Mouse (Mus musculus) kidney, adult 11 months (tissue): ENCODE data around the gene Fbxl13.

Source experiments
- DNase-seq: peaks from one replicate; pipeline ENCODE4 v3.0.0; 2022

Gene Fbxl13

DNA sequence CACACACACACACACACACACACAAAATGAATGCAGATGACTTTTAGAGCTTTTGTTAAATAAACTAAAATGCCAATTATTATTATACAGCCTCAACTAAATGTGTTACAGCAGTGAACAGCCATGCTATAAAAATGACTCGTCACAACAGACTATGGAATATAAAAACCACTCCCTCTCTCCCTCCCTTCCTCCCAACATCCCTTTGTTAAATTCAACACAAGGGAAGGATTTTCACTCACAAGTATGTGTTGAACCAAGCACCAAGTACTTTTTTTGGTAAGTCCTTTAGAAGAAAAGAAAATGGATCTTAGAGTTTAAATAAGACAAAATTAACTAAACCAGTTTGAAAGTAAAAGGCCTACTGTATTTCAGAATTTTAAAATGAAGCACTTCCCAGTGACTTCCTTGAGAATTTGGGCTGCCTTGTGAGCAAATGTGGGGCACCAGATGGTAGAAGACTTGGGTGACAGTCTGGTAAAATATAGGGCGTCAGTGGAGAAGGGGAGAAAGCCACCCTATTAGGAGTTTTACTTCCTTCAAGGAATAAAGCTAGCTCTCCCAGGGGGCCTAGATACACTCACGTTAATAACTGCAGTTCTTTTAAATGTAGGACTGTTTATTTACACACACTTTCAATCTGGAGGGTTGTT is 72.5 kb downstream of the Fbxl13 start:
- DNase-seq: no peak

DNA sequence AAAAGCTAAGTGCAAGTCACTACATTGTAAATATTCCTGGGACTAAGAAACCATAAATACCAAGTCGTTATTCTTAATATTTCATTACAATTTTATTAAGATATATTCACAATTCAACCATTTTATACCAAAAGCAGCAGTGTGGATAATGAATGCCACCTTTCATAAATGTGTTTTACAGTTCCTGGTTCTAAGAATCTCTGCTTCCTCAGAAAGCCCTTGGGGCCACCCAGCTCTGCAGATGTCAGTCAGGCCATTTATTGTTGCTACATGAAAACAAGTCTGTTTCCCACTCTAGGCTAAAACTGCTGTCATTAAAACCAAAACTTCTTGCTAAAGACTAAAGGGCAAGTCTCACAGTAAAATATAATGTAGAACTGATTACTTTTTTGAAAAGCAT is 77.7 kb downstream of the Fbxl13 start:
- DNase-seq: no peak

DNA sequence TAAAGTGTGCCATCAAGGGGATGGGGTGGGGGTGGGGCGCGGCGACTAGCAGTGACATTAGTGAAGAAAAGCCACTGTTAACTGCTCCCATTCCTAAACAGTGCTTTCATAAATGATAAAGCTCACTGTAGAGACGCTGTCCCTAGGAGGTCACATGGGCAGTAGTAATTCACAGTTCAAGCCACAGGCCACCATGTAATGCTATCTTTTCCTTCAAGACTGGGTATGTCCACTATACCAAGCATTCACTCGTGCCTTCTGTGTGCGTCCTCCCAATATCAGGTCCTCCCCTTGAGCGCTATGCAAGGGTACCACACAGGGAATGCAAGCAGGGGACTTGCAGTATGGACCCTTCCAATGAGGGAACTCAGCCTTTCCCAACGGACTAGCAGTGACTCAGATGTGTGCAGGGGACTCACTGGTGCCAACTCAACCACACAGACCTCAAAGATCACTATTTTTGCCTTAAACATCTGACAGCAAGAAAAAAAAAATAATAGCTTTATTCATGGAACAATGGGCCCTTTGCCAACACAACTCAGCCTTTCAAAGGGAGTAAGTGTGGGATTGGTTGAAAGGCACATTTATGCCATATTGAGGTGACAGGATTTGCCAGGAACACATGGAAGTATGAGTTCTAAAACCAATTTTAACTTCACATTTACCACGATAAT is 79.9 kb downstream of the Fbxl13 start:
- DNase-seq: no peak

DNA sequence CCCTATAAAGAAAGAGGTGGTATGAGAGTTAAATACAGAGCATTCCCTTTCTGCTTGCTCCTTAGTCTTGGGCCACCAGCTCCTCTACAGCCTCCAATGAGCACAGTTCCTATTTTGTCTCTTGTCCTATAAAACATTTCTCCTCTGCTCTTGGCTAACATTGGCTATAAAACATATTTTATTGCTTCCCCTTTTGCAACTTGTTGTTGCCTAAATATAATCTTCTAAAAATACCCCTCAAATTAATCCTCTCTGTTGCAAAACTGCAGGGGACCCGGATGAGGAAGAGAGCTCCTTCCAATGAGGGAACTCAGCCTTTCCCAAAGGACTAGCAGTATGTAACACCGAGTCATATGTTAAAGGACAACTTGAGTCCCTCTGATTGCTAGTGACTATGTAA is 81.5 kb downstream of the Fbxl13 start:
- no peak for DNase-seq

DNA sequence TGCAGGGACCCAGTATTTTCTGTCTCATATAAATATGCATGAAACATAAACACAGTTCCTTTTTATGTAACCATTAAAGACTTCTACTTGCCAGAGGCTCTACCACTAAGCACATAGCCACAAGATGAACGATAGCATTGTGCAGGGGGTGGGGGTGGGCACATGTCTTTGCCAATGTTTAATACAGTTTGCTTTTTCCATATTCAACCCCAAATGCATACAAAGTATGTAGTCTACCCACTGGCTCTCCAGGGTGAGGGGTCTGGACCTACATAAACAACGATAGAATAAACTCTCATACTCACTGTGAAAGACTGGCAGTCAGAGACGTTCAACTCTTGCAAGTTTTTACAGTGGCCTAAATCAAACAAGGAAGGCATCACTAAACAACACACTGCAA is 88.9 kb downstream of the Fbxl13 start:
- DNase-seq: no peak

DNA sequence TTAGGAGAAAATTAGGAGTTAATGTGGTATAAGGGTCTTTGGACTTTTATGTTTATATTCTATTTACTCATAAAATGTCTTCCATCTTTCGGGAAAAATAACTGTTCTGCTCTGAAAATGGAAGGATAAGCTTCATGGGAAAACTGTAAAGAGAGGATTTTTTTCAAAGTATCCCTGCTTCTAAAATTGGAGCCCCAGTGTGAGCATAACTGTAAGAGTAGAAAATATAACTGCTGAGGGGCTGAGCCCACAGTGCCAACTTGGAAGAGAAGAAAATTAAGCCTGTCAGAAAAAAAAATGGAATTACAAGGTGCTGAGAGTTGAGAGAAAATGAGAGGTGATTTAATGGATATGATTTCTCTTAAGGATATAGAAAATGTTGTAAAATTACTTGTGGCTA is 90.7 kb downstream of the Fbxl13 start:
- DNase-seq: no peak

DNA sequence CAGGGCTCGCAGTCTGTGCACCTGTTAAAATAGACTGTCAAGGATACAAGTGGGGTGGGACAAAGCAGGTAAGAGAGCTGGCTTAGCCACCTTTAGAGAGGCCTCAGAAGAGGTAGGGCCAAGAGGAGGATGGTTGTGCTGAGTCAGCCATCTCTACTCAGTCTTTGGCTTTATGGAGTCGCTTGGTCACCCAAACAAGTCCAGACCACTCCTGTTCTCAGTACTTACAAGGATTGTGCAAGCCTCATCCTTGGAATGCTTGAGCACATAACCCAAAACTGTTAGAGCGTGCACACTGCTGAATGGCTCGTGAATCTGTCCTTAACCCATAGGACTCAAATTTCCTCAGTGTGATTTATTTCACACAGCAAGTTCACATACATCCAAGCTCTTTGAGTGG is 91.7 kb downstream of the Fbxl13 start:
- no peak for DNase-seq

DNA sequence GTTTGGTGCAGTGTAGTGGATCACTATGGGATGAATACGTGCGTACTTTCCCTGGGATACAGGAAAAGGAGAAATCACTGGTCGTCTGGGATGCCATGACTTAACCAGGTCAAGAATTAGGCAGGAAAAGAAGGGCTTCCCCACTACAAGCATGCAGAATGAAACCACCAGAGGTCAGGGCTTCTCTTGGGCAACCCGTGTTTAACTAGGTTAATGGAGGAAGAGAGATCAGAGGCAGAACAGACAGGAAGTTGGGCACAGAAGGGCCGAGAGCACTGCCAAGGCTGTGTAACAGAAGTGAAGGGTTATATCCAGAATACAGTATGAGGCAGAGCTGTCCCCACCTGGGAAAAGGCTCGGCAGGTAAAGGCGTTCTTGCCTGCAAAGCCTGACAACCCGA is 98.4 kb downstream of the Fbxl13 start:
- DNase-seq: no peak

DNA sequence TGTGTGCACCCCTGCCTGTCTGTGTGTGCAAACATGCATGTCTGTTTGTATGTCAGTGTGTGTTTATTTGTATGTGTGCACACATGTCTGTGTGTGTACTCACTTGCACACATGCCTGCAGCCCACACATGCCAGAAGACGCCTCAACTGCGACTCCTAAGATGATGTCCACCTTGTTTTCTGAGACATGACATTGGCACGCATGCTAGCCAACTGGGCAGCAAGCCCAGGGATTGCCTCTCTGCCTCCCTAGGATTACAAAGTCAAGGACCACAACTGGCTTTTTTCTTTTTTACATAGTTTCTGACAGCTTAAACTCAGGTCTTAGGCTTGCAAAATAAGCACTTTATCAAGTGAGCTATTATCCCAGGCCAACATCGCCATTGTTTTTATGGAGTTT is 99.6 kb downstream of the Fbxl13 start:
- no peak for DNase-seq

DNA sequence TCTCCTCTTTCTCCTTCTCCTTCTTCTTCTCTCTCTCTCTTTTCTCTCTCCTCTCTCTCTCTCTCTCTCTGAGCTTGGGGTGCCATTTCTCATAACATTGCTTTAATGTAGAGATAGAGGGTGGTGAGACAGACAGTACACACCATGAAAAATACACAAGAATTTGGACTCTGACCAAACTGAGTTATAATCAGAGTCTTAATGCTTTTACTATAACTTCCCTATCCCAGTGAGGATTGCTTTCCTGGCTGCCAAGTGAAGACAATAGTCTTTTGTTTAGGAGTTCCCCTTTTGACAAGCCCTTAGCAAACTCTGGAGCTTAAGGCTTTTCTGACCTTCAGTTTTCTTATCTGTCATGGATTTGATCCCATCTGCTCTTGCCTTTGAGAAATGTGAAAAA is 100.2 kb downstream of the Fbxl13 start:
- no peak for DNase-seq

DNA sequence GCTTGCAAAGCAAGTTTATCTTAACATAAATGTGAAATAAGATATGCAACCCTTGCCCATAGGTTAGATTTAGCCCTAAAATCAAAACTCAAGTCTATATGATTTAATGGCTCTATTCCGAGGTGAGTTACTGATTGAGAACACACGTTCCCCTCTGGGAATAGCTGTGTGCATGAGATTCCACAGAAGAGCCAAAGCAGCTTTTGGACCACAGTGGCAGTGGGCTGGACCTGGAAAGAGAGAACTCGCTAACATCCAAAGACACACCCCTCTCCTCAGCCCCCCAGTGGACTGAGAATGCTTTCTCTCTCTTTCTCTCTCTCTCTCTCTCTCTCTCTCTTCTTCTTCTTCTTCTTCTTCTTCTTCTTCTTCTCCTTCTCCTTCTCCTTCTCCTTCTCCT is 100.6 kb downstream of the Fbxl13 start:
- DNase-seq: no peak

DNA sequence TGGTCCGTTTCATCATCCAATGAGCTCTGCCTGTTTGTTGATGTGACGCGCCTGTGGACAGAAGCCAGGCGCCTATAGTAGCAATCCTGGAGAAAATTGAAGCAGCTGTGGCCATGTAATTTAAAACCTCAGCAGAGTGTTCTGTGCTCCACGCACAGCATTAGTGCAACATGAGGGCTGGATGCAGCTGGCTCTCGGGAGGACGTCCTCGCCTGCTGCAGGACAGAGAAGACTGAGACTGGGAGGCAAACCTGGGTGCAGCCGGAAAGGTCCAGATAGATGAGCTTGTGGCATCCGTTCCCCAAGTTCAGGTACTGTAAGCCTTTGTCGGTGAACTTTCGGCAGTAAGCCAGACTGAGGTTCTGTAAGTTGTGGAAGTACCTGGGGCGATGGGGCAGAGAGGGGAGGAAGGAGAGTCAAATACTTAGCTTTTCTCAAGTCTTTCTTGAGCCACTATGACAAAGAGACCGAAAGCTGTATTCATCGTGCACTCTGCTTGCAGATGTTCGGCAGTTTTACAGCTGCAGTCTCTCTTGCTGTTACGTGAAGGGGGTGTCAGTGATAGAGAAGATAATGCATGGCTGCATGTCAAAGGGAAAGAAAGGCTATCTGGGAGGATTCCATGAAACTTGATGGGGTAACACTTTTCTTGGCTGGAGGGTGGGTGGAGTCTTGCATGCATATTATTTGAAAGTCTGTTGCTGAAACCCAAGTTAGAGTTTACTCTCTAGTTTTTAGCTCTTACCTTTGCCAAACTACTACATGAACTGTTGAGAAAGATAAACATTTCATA is 101.8 kb downstream of the Fbxl13 start, which contains the start of gene Lrrc17:
Gene Lrrc17, plus strand, starts transcription at position 151 of the 793 bp plus-strand sequence.
- DNase-seq: no peak

DNA sequence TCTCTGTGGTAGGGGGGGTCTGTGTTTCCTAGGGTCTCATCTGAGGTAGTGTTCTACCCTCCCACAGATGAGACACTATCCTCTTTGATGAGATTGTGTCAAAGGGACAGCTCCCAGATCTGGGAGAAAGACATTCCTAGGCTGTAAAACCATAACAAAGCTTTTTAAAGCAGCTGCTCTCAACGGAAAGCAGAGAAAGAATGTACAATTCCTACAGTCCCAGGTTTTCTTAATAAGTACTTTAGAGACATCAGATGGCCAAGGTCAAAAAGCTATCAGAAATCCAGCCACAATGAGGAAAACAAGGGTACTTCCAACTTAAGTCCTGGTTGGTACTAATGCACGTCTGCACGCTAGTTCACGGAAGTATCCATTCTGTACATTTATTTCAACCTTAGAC is 103.2 kb downstream of the Fbxl13 start:
- no peak for DNase-seq

DNA sequence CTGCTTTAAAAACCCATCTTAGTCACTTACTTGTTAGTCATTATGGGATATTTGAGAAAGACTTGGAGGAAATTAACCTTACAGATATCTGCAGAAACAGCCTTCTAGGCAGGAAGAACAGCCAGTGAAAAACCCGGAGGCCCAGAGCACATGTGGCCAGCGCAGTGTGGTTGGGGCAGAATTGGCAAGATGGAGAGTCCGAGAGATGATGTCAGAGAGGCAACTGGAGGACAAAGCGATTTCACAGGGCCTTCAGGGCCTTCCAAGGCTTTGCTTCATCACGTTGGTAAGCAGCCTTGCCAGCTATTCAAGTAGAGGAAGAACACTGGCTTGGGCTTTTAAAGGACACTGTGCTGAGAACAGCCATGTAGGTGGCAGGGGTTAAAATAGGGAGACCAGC is 112.5 kb downstream of the Fbxl13 start:
- no peak for DNase-seq

DNA sequence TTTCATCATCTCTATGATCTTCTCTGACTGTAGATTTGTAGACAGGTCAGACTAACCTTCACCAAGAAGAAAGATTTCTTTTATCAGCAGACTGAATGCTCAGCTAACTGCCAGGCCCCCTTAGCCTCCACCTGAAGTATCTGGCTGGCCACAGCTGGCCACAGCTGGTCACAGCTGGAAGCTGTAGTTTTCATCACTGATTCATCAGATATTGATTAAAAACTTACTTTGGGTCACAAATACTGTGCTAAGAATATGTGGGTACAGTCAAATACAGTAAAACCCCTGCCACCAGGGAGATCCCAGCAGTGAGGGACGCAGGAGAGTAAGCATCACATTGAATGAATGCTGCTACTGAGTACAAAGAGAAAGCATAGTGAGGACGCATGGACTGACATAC is 113.3 kb downstream of the Fbxl13 start:
- no peak for DNase-seq

DNA sequence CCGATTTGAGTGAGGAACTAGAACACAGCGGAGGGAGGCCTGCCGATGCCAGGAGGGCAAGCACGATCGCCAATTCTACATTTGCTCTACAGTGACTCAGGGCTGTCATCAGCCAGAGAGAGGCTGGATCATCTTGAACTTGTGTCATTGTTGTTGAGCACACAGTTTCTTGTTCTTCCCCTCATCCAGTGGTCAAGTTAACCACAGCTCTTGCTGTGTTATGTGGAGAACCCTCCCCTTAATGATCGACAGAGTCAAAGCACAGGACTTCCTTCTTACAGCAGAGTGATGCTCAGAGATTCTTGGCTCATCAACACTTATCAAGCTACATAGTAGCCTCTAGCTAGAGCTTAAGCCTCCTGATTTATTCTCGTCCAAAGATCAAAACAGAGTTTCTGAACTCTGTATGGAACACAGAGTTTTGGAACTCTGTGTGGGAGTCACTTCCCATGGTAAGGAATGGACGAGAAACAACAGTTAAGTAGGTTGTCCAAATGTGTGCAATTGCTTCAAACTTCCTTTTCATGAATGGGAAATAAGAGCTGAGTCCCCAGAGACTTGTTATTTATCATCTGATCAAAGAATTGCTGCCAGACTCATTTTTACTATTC is 116.2 kb downstream of the Fbxl13 start:
- DNase-seq: no peak

DNA sequence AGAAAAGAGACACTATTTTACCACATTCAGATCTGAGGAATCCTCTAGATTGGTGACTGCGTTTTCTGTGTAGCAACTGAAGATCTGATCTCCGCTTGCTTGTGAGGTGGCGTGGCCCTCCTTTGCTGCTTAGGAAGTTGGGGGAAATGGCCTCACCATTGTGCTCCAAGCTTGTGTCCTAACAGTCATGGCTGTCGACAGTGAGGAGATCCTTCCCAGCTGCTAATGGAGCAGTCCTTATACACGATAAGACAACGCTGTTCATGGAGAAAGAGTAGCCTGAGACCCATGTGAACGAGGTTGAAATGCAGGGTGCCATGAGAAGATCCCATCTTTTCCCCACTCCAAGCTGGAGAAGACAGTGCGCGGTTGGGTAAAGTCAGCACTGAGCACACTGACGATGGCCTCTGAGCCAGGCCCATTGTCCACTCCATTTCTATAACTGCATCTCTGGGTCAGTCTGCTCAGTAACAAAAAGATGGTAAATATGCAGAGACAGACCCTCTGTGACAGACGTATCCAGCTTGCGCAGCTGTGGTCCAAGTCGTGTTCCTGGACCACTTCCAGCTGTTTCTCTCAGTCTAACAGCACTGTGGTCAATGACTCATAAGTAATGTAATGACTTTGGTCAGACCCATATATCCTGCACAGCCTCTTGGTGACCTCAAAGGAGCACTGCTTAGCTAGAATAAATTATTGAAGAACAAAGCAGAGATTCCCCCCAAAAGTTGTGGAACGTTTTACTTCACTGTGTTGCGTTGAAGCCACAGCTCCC is 117.2 kb downstream of the Fbxl13 start:
- DNase-seq: no peak

DNA sequence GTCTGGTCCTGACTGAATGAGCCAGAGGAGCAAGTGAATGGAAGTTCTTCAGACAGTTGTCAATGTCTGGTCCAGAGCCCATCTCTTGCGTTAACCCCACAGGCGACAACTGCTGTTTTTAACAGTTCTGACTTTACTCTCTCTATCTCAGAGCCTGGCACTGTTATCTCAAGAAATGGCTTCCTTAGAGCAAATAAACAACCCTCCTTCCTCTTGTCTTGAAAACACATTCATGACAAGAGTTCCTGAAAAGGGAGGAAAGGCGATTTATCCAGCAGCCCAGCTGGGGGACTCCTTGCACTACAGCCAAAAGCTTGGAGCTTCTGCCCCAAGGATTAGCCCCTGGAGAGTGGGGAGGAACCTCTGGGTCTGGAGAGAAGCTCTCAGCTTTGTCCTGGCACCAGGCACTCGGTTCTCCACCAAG is 117.9 kb downstream of the Fbxl13 start:
- DNase-seq: no peak

DNA sequence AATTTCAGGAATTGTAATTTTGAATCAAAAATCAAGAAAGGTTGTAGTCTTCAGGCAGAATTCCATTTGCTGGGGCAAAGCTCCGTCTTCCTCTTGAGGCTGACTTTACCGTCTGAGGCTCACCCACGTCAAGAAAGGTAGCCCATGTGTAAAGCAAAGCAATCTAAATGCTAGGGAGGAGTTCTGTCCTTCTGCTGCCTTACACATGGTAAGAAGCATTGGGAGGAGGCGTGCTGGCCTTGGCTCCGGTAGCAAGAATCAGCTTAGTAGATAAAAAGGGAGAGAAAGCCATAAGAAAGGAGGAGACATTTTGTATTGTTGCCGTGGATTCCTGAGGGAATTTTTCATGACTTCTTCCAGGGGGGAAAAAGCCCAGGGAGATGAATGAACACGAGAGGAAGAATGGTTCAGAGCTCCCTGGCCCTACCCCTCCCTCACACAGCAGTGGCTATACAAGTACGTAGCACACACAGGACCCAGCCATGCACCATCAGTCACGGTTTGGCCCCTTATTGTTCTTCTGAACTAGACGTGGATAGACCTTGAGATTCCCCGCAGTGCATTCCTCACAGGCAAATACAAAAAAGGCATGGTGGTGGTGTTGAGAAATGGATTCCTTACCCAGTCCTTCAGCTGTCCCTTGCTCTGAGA is 118.5 kb downstream of the Fbxl13 start:
- DNase-seq: no peak

DNA sequence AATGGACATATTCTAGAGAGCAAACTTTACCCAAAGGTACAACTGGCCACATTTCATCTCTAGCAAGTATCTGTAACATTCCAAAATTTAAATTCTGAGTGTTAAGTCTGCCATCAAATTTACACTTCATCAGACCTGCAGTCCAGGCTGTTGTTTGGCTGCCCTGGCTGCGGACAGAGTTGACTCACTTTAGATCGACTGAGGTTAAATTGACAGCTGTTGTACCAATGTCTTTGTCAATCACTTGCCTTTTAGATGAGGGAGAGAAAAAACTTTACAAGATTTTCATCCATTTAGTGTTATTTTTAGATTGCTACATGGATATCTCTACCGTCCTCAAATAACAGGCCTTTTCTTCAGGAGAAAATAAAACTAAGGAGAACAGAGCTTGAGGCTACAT is 126.3 kb downstream of the Fbxl13 start:
- no peak for DNase-seq

DNA sequence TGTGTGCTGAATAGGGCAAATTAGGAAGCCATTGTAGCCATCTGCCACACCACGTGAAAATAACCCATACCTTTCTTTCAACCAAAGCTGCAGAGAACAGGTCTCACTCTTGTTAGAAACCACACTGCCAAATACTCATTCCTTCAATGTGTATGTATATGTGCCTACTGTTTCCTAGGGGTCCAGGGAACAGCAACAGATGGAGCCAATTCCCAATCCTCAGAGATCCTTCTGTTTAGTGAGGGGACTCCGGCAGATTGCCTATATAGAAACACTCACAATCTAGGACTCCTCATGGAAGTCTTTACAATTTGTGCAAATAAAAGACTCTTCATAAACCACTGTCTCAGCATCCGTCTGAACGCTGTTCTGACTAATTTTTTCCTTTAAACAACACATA is 127.2 kb downstream of the Fbxl13 start:
- DNase-seq: no peak

DNA sequence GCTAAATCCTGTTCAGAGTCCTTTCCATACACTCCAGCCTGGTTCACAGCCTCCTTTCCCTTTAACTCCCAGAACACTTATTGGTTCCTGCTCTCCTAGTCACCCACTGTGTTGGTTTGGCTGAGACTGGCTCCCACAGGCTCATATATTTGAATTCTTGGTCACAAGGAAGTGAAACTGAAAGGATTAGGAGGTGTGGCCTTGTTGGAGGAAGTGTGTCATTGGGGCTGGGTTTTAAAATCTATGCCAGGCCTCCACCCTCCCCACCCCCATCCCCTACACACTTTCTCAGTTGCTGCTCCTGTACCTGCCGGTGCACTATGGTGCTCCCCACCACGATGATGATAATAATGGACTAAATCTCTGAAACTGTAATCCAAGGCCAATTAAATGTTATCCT is 127.9 kb downstream of the Fbxl13 start:
- no peak for DNase-seq
